Mouse (Mus musculus): ENCODE measurements around the gene Mettl7b. TPM values are rescaled to one million over a fixed set of nuclear protein-coding genes. Genes with fewer than 3 reads are reported as not detected.
"Not testable (repeated sequence)": the region's sequence is repeated elsewhere in the genome, so short reads cannot be mapped to it uniquely, and the experiment has no call there.

Mettl7b gene
- not detected in 2 replicates for polyA plus RNA-seq (2014; fragmentation: Nextera tagmentation; extraction: Ambion mirVana)

DNA sequence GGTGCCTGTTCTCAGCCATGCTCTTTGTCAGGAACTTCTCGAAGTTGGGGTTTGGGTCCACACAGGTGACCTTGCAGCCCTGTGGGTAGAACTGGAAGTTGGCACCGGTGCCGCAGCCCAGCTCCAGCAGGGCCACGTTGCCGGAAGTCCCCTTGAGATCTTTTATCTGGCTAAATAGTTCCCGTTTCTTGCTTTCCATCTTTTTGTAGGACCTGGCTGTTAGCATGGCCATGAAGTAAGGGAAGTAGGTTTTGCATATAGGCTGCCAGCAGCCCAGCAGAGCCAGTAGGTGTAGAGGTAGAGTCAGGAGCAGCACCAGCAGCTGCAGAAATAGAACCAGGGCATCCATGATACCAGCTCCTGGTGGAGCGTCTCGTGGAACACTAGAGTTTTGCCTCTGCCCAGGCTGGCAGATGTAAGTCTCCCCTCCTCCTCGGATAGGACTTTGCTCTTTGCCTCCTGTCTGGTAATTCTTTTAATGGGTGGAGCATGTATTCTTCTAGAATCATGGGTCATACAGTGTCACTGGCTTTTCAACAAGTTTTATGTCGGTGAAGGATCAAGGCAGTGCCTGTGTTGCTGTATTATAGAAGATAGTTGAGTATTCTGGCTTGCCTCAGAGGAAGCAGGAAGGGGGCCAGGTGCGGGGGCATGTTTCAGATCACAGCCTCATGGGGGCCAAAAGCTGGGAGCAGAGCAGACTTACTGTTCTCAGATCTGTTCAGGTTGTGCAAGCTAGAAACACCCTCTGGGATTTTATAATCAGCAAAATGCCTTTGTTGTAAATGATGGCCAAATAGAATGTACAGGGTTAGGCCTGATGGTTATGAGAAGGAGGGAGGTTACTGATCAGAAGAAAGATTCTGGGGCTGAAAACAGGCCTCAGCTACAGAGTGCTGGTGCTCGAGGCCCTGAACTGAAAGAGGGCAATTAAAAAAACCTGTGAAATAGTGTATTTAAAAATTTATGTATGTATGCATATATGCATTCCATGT lies at the start of gene Mettl7b:
Gene Mettl7b (minus strand): TSS at position 399 of the 995 bp plus-strand sequence.
- H3K4me1 ChIP-seq (ENCODE audit: control insufficient read depth, insufficient read depth, low read length) = no peaks in the 10 kb centered on the region
- 74% methylated on average over 12 of the region's 12 CpGs for WGBS (ENCODE audit: insufficient replicate concordance)
- H3K9ac ChIP-seq (ENCODE audit: low read depth, low read length) = no peak within 1 kb of the TSS
- H3K4me2 ChIP-seq = no peak within 1 kb of the TSS
- H3K9me3 ChIP-seq (replicated peaks; ENCODE audit: control insufficient read depth, low read length) = no peaks in the 10 kb centered on the region
- H3K36me3 ChIP-seq (ENCODE audit: control insufficient read depth, insufficient read depth, low read length) = no peaks in the 10 kb centered on the region
- no peak within 1 kb of the TSS for H3K27ac ChIP-seq (ENCODE audit: low read depth, low read length)
- H3K27me3 ChIP-seq (ENCODE audit: control insufficient read depth, insufficient read depth, low read length) = peaks cover 3% of the 10 kb centered on the region; the same call in 1 of the 2 replicates
- ATAC-seq (replicated peaks; ENCODE audit: insufficient number of reproducible peaks, low FRiP score, low TSS enrichment) = no peak
- H3K4me3 ChIP-seq (ENCODE audit: low read depth, low read length) = no peak within 1 kb of the TSS

DNA sequence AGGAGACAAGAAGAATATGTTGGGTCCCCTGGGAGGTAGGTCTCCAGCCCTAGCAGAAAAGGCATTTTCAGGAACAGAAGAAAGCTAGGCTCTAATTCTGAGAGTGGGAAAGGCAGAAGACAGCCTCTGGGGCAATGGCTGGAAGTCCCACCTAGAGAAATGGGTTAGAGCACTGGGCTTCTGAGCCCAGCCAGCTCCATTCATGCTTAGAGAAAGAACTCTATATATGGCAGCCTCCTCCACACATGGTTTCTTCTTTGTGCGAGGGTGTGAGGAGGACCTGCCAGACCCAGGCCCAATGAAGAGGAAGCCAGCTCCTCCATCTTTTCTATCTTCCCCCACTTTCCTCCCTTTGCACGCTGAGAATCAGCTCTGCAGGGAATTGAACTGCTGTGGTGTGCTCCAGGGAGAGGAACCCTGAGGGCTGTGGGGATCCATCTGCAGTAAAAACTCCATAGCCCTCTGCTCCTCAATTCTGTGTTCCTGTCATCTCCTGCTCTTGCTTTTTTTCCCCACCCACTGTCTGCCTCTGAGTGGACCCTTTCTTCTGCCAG lies 49.6 kb upstream of the Mettl7b start, which contains the start of gene Olfr763:
Gene Olfr763 (plus strand): TSS at position 504 of the 554 bp plus-strand sequence.
- Histone ChIP-seq H3K4me3 (ENCODE audit: low read depth, low read length) (no peak within 1 kb of the TSS), H3K36me3 (ENCODE audit: control insufficient read depth, insufficient read depth, low read length) (no peaks in the 10 kb centered on the region), H3K9ac (ENCODE audit: low read depth, low read length) (no peak within 1 kb of the TSS), H3K9me3 (replicated peaks; ENCODE audit: control insufficient read depth, low read length) (0 out of 2 replicates have a peak, but pooled peaks cover 6% of the 10 kb centered on the region), H3K4me1 (ENCODE audit: control insufficient read depth, insufficient read depth, low read length) (no peaks in the 10 kb centered on the region), H3K4me2 (no peak within 1 kb of the TSS), H3K27ac (ENCODE audit: low read depth, low read length) (no peak within 1 kb of the TSS), H3K27me3 (ENCODE audit: control insufficient read depth, insufficient read depth, low read length) (no peaks in the 10 kb centered on the region)
- 63% methylated on average over 2 of the region's 2 CpGs for WGBS (ENCODE audit: insufficient replicate concordance)
- ATAC-seq (replicated peaks; ENCODE audit: insufficient number of reproducible peaks, low FRiP score, low TSS enrichment) = no peak

DNA sequence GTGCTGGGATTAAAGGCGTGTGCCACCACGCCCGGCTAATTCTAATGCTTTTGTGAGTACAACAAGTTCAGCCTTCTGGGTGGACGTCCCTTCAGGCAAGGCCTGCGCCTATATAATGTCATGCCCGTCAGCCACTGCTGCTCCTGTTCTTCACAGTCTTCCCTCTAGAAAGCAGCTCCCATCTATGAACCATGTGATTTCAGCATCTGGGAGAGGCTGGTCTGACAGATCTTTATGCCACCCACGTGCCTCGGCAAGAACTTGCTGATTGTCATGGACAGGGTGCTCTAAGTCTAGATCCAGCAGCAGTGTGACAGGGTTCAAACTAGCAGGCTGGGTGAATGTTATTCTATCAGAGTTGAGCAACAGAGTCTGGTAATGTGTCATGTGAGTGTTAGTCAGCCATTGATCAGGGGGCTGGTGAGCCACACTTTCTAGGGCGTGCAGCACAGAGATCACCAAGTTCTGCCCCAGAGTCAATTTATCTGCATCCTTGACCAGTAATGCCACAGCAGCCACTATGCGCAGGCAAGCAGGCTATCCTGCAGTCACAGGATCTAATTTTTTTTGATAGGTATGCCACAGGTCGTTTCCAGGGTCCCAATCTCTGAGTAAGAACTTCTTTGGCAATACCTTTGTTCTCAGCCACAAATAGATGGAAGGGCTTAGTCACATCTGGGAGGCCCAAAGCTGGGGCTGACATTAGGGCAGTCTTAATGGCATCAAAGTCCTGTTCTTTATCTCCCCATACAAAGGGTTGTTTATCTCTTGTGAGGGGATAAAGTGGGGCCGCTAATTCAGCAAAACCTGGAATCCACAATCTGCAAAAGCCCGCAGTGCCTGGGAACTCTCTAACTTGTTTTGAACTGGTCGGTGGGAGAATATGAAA lies 43.5 kb upstream of the Mettl7b start:
- H3K36me3 ChIP-seq (ENCODE audit: control insufficient read depth, insufficient read depth, low read length) = no peaks in the 10 kb centered on the region
- H3K27me3 ChIP-seq (ENCODE audit: control insufficient read depth, insufficient read depth, low read length) = no peaks in the 10 kb centered on the region
- WGBS (ENCODE audit: insufficient replicate concordance) = 62% methylated on average over 14 of the region's 14 CpGs
- no peak overlapping the region for H3K27ac ChIP-seq (ENCODE audit: low read depth, low read length)
- H3K4me3 ChIP-seq (ENCODE audit: low read depth, low read length) = no peak overlapping the region
- no peak overlapping the region for H3K4me2 ChIP-seq
- 0 out of 2 replicates have a peak, but pooled peaks cover 6% of the 10 kb centered on the region for H3K9me3 ChIP-seq (replicated peaks; ENCODE audit: control insufficient read depth, low read length)
- H3K9ac ChIP-seq (ENCODE audit: low read depth, low read length) = no peak overlapping the region
- ATAC-seq (replicated peaks; ENCODE audit: insufficient number of reproducible peaks, low FRiP score, low TSS enrichment) = no peak
- no peaks in the 10 kb centered on the region for H3K4me1 ChIP-seq (ENCODE audit: control insufficient read depth, insufficient read depth, low read length)

DNA sequence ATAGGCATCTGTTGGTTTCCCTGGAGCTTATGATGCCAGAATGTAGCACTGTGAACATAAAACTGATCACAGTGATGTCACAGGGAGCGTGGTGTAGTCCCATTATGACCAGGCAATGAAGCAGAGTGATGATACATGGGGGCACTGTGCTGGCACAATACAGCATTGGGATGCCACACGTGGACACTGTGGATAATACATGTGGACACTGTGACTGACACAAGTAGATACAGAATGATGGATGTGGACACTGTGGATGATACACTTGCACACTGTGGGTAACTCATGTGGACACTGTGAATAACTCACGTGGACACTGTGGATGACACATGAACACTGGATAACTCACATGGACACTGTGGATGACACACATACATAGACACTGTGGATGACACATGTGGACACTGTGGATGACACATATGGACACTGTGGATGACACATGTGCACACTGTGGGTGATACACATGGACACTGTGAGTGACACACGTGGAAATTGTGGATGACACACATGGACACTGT lies 35.8 kb upstream of the Mettl7b start:
- no peak overlapping the region for H3K4me2 ChIP-seq
- peak; percentile 35; the same call in 1 of the 2 replicates for ATAC-seq (replicated peaks; ENCODE audit: insufficient number of reproducible peaks, low FRiP score, low TSS enrichment)
- H3K9ac ChIP-seq (ENCODE audit: low read depth, low read length) = no peak overlapping the region
- no peaks in the 10 kb centered on the region for H3K27me3 ChIP-seq (ENCODE audit: control insufficient read depth, insufficient read depth, low read length)
- H3K4me3 ChIP-seq (ENCODE audit: low read depth, low read length) = no peak overlapping the region
- 70% methylated on average over 4 of the region's 4 CpGs for WGBS (ENCODE audit: insufficient replicate concordance)
- H3K4me1 ChIP-seq (ENCODE audit: control insufficient read depth, insufficient read depth, low read length) = no peaks in the 10 kb centered on the region
- no peak overlapping the region for H3K27ac ChIP-seq (ENCODE audit: low read depth, low read length)
- H3K9me3 ChIP-seq (replicated peaks; ENCODE audit: control insufficient read depth, low read length) = no peaks in the 10 kb centered on the region
- no peaks in the 10 kb centered on the region for H3K36me3 ChIP-seq (ENCODE audit: control insufficient read depth, insufficient read depth, low read length)

DNA sequence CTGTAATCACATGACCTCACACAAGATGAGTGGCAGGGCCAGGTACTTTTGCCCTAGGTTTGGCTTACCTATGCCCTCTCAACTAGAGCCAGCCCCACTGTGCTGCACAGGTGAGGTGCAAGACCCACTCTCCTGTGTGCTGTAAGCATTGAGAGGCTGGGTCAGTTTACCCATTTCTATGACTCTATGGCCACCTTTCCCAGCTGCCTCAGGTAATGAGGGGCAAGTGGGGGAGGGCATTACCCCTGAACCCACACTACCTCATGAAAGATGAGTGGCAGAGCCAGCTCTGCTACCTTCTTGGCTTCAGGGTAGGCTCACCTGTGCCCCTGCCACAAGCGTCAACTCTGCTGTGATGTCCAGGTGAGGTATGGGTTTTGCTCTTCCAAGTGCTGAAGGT lies 35.0 kb upstream of the Mettl7b start:
- H3K9me3 ChIP-seq (replicated peaks; ENCODE audit: control insufficient read depth, low read length) = no peaks in the 10 kb centered on the region
- no peak overlapping the region for H3K9ac ChIP-seq (ENCODE audit: low read depth, low read length)
- 83% methylated on average over 1 of the region's 1 CpGs for WGBS (ENCODE audit: insufficient replicate concordance)
- H3K4me3 ChIP-seq (ENCODE audit: low read depth, low read length) = no peak overlapping the region
- no peak for ATAC-seq (replicated peaks; ENCODE audit: insufficient number of reproducible peaks, low FRiP score, low TSS enrichment)
- no peaks in the 10 kb centered on the region for H3K4me1 ChIP-seq (ENCODE audit: control insufficient read depth, insufficient read depth, low read length)
- no peaks in the 10 kb centered on the region for H3K27me3 ChIP-seq (ENCODE audit: control insufficient read depth, insufficient read depth, low read length)
- no peaks in the 10 kb centered on the region for H3K36me3 ChIP-seq (ENCODE audit: control insufficient read depth, insufficient read depth, low read length)
- no peak overlapping the region for H3K4me2 ChIP-seq
- H3K27ac ChIP-seq (ENCODE audit: low read depth, low read length) = no peak overlapping the region

DNA sequence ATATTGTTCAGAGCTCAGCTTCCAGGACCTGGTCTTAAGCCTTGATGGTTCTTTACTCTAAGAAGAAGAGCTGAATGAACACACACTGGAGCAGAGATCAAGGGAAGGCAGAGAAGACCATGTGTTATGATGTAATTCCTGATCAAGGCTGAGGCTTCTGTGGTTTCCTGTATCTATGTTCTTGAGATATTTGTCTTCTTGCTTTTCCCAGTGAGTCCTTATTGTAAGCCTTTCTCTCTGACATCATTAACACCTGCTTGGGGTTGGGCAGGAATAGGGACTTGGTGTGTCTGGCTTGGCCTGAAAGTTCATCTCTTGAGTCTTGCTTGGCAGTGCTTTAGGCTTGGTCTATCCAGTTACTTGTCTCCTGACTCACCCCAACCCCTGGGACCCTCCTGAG lies 30.2 kb upstream of the Mettl7b start:
- no peak overlapping the region for H3K27ac ChIP-seq (ENCODE audit: low read depth, low read length)
- no peaks in the 10 kb centered on the region for H3K4me1 ChIP-seq (ENCODE audit: control insufficient read depth, insufficient read depth, low read length)
- H3K4me2 ChIP-seq = no peak overlapping the region
- H3K4me3 ChIP-seq (ENCODE audit: low read depth, low read length) = no peak overlapping the region
- no peak for ATAC-seq (replicated peaks; ENCODE audit: insufficient number of reproducible peaks, low FRiP score, low TSS enrichment)
- H3K27me3 ChIP-seq (ENCODE audit: control insufficient read depth, insufficient read depth, low read length) = no peaks in the 10 kb centered on the region
- H3K9ac ChIP-seq (ENCODE audit: low read depth, low read length) = no peak overlapping the region
- H3K36me3 ChIP-seq (ENCODE audit: control insufficient read depth, insufficient read depth, low read length) = no peaks in the 10 kb centered on the region
- H3K9me3 ChIP-seq (replicated peaks; ENCODE audit: control insufficient read depth, low read length) = no peaks in the 10 kb centered on the region

DNA sequence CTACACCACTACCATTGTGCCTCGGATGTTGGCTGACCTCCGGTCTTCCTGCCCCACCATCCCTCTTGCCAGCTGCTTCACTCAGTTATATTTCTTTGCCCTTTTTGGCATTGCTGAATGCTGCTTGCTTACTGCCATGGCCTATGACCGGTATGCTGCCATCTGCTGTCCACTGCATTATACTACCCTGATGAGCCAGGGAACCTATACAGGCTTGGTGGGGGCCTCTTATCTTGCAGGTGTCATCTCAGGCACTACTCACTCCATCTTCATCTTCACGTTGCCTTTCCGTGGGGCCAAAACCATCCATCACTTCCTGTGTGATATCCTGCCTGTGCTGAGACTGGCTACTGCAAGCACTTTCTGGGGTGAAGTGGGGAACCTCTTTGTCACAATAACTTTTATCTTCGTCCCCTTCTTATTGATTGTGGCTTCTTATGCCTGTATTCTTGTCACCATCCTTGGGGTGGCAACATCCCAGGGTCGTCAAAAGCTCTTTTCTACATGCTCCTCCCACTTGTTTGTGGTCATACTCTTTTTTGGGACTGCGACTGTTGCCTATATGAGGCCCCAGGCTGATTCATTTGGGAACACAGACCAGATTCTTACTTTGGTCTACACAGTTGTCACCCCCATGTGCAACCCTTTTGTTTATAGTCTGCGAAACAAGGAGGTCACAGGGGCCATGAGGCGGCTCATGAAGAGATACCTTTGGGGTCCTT lies 29.5 kb upstream of the Mettl7b start:
- WGBS (ENCODE audit: insufficient replicate concordance) = 56% methylated on average over 6 of the region's 10 CpGs
- not testable (repeated sequence) for H3K9ac ChIP-seq (ENCODE audit: low read depth, low read length); H3K4me3 ChIP-seq (ENCODE audit: low read depth, low read length); H3K4me1 ChIP-seq (ENCODE audit: control insufficient read depth, insufficient read depth, low read length); H3K4me2 ChIP-seq; H3K27me3 ChIP-seq (ENCODE audit: control insufficient read depth, insufficient read depth, low read length); H3K27ac ChIP-seq (ENCODE audit: low read depth, low read length); H3K36me3 ChIP-seq (ENCODE audit: control insufficient read depth, insufficient read depth, low read length); ATAC-seq (replicated peaks; ENCODE audit: insufficient number of reproducible peaks, low FRiP score, low TSS enrichment); H3K9me3 ChIP-seq (replicated peaks; ENCODE audit: control insufficient read depth, low read length)
